Mouse (Mus musculus): ENCODE measurements around the gene Ly6g. TPM values are rescaled to one million over a fixed set of nuclear protein-coding genes. Genes with fewer than 3 reads are reported as not detected.

The Ly6g gene
- not detected for polyA plus RNA-seq (2017; shearing (Covaris generic))

DNA sequence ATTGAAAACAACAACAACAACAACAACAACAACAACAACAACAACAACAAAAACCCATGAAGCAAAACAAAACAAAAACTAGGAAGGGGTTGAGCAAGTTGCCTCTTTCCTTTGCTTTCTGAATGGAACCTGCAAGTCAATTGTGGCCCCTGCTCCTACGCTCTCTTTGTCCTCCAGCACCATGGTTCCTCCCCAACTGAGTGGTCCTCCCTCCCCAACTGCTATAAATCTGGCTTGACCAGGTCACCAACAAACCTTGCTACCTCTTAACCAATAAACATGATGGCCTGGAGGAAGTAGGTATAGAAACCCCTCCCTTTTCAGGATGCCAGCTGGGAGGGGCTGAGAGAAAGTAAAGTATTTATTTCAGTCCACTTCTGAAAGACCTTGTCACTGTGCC is at the start of gene Ly6g:
Gene Ly6g (plus strand): TSS at position 301 of the 400 bp plus-strand sequence.

DNA sequence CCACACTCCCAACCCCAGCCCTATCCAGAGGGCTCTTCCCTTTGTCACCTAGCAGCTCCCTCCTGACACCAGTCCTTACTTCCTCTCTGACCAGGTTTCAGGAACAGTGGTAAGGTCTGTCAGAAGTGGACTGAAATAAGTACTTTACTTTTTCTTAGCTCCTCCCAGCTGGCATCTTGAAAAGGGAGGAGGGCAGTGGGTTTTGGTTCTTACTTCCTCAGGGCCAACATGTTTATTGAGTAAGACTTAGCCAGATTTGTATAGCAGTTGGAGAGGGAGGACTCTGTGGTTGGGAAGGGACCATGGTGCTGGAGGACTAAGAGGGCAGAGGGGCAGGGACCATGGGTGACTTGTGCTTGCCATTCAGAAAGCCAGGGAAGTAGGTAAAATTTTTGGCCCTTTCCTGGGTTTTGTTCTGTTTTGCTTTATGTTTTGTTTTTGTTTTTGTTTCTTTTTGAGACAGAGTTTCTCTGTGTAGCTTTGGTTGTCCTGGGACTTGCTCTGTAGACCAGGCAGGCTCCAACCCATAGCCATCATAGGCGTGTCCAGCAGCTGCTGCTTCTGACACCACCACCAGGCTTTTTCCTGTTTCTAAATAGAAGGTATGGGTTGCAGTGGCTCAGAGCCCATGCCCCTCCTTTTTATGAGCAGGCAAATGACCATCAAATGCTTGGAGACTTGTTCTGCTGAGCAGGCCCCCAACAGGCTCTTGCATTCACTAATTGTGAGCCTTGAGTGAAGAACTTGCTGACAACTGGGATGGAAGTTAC is 43.0 kb upstream of the Ly6g start, which contains the start of gene Ly6c2:
Gene Ly6c2 (minus strand): TSS at position 110 of the 770 bp plus-strand sequence.

Other genes starting within 250 kb of the Ly6g start
- gene Ly6i, start 171.8 kb upstream of the Ly6g start, polyA plus RNA-seq (2017; shearing (Covaris generic)) = 0.63 TPM
- 695 TPM for gene Ly6a, start 157.2 kb upstream of the Ly6g start, polyA plus RNA-seq (2017; shearing (Covaris generic))
- gene Ly6c1, start 106.4 kb upstream of the Ly6g start, polyA plus RNA-seq (2017; shearing (Covaris generic)) = 214 TPM
- gene Ly6c2, start 43.3 kb upstream of the Ly6g start, polyA plus RNA-seq (2017; shearing (Covaris generic)) = 13.8 TPM
- not detected for gene BC025446, start 61.1 kb downstream of the Ly6g start, polyA plus RNA-seq (2017; shearing (Covaris generic))
- gene Ly6f, start 113.2 kb downstream of the Ly6g start, polyA plus RNA-seq (2017; shearing (Covaris generic)) = not detected

All from inflammation-experienced regulatory T-cells, adult 16 weeks (primary cell).